In the genomic region with DNA sequence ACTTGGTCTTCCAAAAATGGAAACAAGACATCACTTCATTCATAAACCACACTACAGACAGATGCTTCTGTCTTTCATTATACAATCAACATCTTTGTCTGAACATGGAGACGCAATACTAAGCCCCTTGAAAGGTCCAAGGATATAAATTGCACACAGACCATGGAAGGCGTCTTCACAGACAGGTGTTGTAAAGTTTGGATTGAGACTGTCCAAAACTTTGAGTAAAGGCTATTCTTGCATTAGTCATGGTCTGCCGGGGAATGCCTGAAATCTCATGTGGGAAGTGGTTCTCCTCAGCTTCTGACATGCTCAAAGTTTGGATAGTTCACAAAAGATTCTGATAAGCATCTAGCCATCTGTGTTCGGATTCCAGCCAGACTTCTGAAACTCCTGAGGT, we compare ENCODE assay signal across 16 mouse cellular contexts.
"Had no signal": no experiment of that assay in that cellular context is flagged by ENCODE, and none has a peak within 500 bp of the region (broad histone marks: within the 10 kb centered on the region; RNA-seq: fewer than 3 reads in every experiment).

No protein-coding gene starts in this region.

- H3K27me3 ChIP-seq: neural tube, embryonic 13.5 days; neural tube, embryonic 15.5 days; stomach, embryonic 15.5 days had no signal

- DNase-seq: retina, postnatal 1 day; right cerebral cortex, adult 18-20 months; right cerebral cortex, postnatal 14 days; right cerebral cortex, postnatal 25 days; right cerebral cortex, postnatal 4 days; spleen, adult 18-20 months; thymus, adult 18-20 months; thymus, adult 2 months; thymus, postnatal 14 days; thymus, postnatal 25 days; thymus, postnatal 36 days; thymus, postnatal 4 days had no signal

- H3K9me3 ChIP-seq: neural tube, embryonic 13.5 days; neural tube, embryonic 15.5 days; stomach, embryonic 15.5 days had no signal

- H3K27ac ChIP-seq: neural tube, embryonic 13.5 days; neural tube, embryonic 15.5 days; stomach, embryonic 15.5 days; stomach, postnatal 0 days had no signal

- H3K4me2 ChIP-seq: neural tube, embryonic 13.5 days; neural tube, embryonic 15.5 days; stomach, embryonic 15.5 days had no signal

- H3K9ac ChIP-seq: neural tube, embryonic 13.5 days; neural tube, embryonic 15.5 days; stomach, embryonic 15.5 days had no signal

- H3K36me3 ChIP-seq: neural tube, embryonic 13.5 days; neural tube, embryonic 15.5 days; stomach, embryonic 15.5 days had no signal

- H3K4me3 ChIP-seq: neural tube, embryonic 13.5 days; neural tube, embryonic 15.5 days; stomach, embryonic 15.5 days had no signal

- H3K4me1 ChIP-seq: neural tube, embryonic 13.5 days; neural tube, embryonic 15.5 days; stomach, embryonic 15.5 days had no signal
